Mouse (Mus musculus) forebrain, embryonic 14.5 days (tissue): ENCODE measurements at regions not wholly inside any gene's neighbourhood (a gene's known extent, or its start where the extent isn't known, plus 50 kb on each side); places are given as distances from the start of the nearest gene placed in this dataset.
A peak's percentile ranks its signal among the peaks of the same experiment; 100 is the strongest.

ENCODE experiments used
- ATAC-seq: fragments of 200-750 bp; cut with Nextera tagmentation; 2 replicates; pipeline ENCODE4 v1.8.0; 2017; ENCODE audit warnings: mild to moderate bottlenecking, moderate library complexity
- DNase-seq: peaks from one replicate; pipeline ENCODE4 v3.0.0-alpha.2; 2015; ENCODE audit warnings: low spot score
- H3K27ac ChIP-seq: fragments of 300-500 bp; sonication (generic); 2 replicates; pipeline ENCODE4 v1.5.1; 2014; ENCODE audit warnings: low read depth, mild to moderate bottlenecking, control low read depth, low read length, moderate library complexity
- H3K27me3 ChIP-seq: fragments of 300-500 bp; sonication (generic); replicated peaks from 2 replicates; pipeline ENCODE4 v1.6.1; 2014; ENCODE audit warnings: low read length, control low read depth, mixed read lengths; ENCODE audit not compliant: control insufficient read depth, insufficient read depth
- H3K36me3 ChIP-seq: fragments of 300-500 bp; sonication (generic); 2 replicates; pipeline ENCODE4 v1.6.1; 2014; ENCODE audit warnings: low read length, control low read depth; ENCODE audit not compliant: control insufficient read depth, insufficient read depth
- H3K4me1 ChIP-seq: fragments of 300-500 bp; sonication (generic); 2 replicates; pipeline ENCODE4 v1.6.1; 2014; ENCODE audit warnings: antibody characterized with exemption, low read length, control low read depth; ENCODE audit not compliant: control insufficient read depth, insufficient read depth
- H3K4me2 ChIP-seq: fragments of 300-500 bp; sonication (generic); 2 replicates; pipeline ENCODE4 v1.6.1; 2014; ENCODE audit warnings: mild to moderate bottlenecking, control low read depth, low read length
- H3K4me3 ChIP-seq: fragments of 300-500 bp; sonication (generic); 2 replicates; pipeline ENCODE4 v1.5.1; 2014; ENCODE audit warnings: low read depth, low read length, control low read depth
- H3K9ac ChIP-seq: fragments of 300-500 bp; sonication (generic); 2 replicates; pipeline ENCODE4 v1.6.1; 2014; ENCODE audit warnings: mild to moderate bottlenecking, low read length, control low read depth, moderate library complexity
- H3K9me3 ChIP-seq: fragments of 300-500 bp; sonication (generic); replicated peaks from 2 replicates; pipeline ENCODE4 v1.6.1; 2016; ENCODE audit warnings: low read length, control low read depth, mixed read lengths; ENCODE audit not compliant: control insufficient read depth
- WGBS: fragments of 180-500 bp; shearing (Covaris S2); extraction: QIAGEN DNeasy Blood & Tissue Kit; methylation state at CpG from one replicate; pipeline ENCODE4 v1.1.7; 2014; 5-methylcytosine and 5-hydroxymethylcytosine counted together

DNA sequence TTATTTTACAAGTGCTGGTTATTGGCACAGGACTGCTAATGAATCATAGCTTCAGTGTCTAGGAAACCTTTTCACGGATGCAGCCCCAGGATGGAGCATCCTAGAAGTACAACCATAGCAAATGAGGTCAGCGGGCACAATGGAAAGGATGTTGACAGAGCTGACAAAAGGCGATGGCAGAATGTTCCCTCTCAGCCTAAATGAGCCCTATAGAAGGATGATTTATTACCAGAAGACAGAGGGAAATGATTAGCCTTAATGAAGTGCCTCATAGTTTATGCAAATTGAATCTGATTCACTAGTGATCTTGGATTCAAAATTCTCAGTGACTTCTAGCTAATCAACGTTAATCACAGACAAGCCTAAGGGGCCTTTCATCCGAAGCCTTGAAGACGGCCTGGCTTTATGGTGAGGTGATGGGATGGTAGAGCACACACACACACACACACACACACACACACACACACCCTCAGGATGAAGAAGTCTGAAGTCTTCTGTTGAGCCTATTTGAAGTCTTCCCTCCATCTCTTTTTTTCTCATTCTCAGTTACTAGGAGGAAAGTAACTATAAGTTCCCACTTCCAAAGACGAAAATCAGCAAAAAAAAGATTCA lies 267.4 kb upstream of the Clec14a start:
- H3K27ac ChIP-seq: no peak overlapping the region
- peak; percentile 47 for DNase-seq
- H3K4me2 ChIP-seq: no peak overlapping the region
- WGBS: 29% methylated on average over 7 of the region's 7 CpGs
- no peaks in the 10 kb centered on the region for H3K4me1 ChIP-seq
- no peak overlapping the region for H3K4me3 ChIP-seq
- no peak overlapping the region for H3K9ac ChIP-seq
- H3K9me3 ChIP-seq: no peaks in the 10 kb centered on the region
- ATAC-seq: peak; percentile 77
- no peaks in the 10 kb centered on the region for H3K27me3 ChIP-seq
- no peaks in the 10 kb centered on the region for H3K36me3 ChIP-seq

DNA sequence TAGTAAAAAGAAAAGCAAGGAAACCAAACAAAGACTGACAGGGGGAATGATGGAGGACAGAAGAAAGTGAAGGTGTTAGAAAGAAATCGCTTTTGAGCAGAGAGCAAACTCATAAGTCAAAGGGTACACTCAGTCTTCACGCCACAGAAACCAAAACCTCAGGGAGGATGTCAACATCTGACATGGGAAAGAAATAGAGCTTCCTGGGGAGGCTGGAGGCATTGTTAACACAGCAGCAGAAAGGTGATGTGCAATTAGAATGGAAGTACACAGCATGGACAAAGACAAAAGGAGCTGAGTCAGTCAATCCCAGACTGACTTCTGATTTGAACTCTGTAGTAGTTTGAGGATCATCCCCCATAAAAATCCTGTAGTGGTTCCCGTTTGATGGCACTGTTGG lies 261.2 kb upstream of the Clec14a start:
- WGBS: 37% methylated on average over 3 of the region's 3 CpGs
- Histone ChIP-seq H3K9me3 (no peaks in the 10 kb centered on the region), H3K27ac (no peak overlapping the region), H3K9ac (no peak overlapping the region), H3K36me3 (no peaks in the 10 kb centered on the region), H3K4me3 (no peak overlapping the region), H3K27me3 (no peaks in the 10 kb centered on the region), H3K4me2 (no peak overlapping the region), H3K4me1 (no peaks in the 10 kb centered on the region)
- no peak for DNase-seq
- no peak for ATAC-seq

DNA sequence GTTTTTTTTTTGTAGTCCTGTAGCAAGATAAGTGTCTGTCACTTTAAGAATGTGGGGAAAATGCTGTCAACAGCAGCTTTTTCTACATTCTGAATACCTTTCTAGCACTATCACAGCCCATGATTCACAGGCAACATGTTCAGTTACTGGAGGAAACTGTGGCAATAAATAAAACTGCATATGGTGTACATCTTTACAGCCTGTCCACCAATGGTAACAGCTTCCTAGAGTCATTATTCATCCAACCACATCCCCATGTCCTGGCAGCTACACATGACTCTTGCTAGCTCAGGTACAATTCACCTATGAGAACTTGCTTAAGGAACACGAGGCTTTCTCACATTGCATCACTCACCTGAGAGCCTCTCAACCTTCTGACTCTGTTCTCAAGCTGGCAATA lies 247.7 kb upstream of the Clec14a start:
- no peak overlapping the region for H3K4me2 ChIP-seq
- no peaks in the 10 kb centered on the region for H3K27me3 ChIP-seq
- H3K9me3 ChIP-seq: no peaks in the 10 kb centered on the region
- H3K9ac ChIP-seq: no peak overlapping the region
- H3K27ac ChIP-seq: no peak overlapping the region
- H3K4me1 ChIP-seq: 0 out of 2 replicates have a peak, but pooled peaks cover 4% of the 10 kb centered on the region
- ATAC-seq (no peak), DNase-seq (no peak)
- no peaks in the 10 kb centered on the region for H3K36me3 ChIP-seq
- no peak overlapping the region for H3K4me3 ChIP-seq
- WGBS: 72% methylated on average over 1 of the region's 1 CpGs

DNA sequence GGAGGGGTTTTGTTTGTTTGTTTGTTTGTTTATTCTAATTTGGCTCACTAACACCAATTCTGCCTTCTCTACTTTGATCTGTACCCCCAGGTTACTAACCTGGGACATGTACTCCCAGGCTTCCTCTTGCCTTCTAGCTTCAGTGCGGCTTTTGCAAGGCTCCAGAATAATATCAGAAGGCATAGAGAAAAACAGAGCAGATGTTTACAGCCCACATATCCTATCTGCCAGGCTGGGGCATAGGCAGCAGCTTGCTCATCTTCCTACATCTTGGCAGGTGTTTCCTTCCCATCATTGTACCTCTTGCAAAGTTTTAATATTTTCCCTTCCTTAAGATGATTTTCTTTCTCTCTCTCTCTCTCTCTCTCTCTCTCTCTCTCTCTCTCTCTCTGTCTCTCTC lies 244.9 kb upstream of the Clec14a start:
- WGBS: 96% methylated on average over 1 of the region's 1 CpGs
- Histone ChIP-seq H3K36me3 (no peaks in the 10 kb centered on the region), H3K4me2 (no peak overlapping the region), H3K4me3 (no peak overlapping the region), H3K27ac (no peak overlapping the region), H3K4me1 (0 out of 2 replicates have a peak, but pooled peaks cover 4% of the 10 kb centered on the region), H3K27me3 (no peaks in the 10 kb centered on the region), H3K9ac (no peak overlapping the region), H3K9me3 (no peaks in the 10 kb centered on the region)
- DNase-seq: no peak
- ATAC-seq: no peak

DNA sequence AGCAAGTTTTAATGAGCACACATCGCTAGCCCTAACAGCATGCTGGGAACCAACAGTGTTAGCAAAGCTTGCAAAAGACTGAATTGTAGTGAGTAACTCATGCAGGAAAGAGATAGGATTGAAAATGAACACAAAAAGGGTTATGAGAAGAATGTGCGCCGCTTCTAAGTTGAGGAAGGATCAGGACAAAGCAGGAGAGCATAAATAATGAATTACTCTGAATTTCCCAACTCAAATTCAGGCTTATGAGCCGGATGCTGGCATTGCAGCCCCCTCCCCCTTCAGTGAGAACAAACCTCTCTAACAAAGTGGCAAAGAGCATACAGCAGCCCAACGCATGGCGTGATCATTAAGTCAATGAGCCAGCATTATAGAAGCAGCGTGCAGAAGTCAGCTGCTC lies 243.6 kb upstream of the Clec14a start:
- Histone ChIP-seq H3K27me3 (no peaks in the 10 kb centered on the region), H3K9ac (peak overlapping the region; percentile 22; the same call in 1 of the 2 replicates), H3K36me3 (no peaks in the 10 kb centered on the region), H3K4me3 (no peak overlapping the region), H3K4me2 (peak overlapping the region; percentile 20), H3K9me3 (no peaks in the 10 kb centered on the region), H3K4me1 (0 out of 2 replicates have a peak, but pooled peaks cover 4% of the 10 kb centered on the region), H3K27ac (peak overlapping the region; percentile 31; the same call in 1 of the 2 replicates)
- DNase-seq (peak; percentile 75), ATAC-seq (peak; percentile 90)
- 2% methylated on average over 7 of the region's 7 CpGs for WGBS

DNA sequence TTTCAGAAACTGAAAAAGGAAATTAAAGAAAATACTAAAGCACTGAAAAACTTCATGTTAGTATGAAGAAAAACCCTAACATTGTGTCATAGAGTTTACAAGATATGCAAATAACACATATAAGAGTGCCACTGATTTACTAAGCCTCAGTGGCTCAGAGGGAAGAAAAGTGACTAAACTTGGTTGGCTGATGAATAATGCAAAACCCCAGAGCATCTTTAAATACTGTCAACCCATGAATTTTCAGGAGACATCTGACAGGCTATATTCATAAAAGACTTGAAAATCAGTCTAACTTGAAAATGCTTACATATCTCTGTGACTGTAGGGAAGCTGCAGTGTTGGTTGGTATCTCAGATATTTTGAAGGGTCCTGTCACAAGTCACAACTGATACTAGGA lies 235.2 kb upstream of the Clec14a start:
- H3K4me1 ChIP-seq: no peaks in the 10 kb centered on the region
- H3K27ac ChIP-seq: no peak overlapping the region
- no peak overlapping the region for H3K9ac ChIP-seq
- DNase-seq (no peak), ATAC-seq (no peak)
- no peaks in the 10 kb centered on the region for H3K27me3 ChIP-seq
- no peaks in the 10 kb centered on the region for H3K36me3 ChIP-seq
- no peak overlapping the region for H3K4me2 ChIP-seq
- H3K4me3 ChIP-seq: no peak overlapping the region
- no peaks in the 10 kb centered on the region for H3K9me3 ChIP-seq

DNA sequence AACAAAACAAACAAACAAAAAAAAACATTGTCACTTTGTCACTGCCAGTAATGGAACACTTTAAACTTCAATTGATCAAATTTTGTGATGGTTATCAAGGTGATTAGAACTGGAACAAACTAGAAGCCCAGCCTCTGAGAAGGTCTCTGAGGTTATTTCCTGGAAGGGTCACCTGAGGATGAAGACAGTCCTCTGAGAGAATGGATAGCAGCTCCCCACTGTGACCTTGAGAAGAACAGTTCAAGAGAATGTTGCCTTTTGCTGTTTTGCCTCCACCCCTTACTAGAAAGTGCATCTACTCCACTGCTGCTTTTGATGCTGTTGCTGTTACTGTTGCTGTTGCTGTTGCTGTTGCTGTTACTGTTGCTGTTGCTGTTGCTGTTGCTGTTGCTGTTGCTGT lies 205.1 kb upstream of the Clec14a start:
- no peak for ATAC-seq
- Histone ChIP-seq H3K4me2 (no peak overlapping the region), H3K9ac (no peak overlapping the region), H3K4me1 (no peaks in the 10 kb centered on the region), H3K4me3 (no peak overlapping the region), H3K9me3 (no peaks in the 10 kb centered on the region), H3K27me3 (no peaks in the 10 kb centered on the region), H3K36me3 (no peaks in the 10 kb centered on the region), H3K27ac (no peak overlapping the region)
- DNase-seq: no peak

DNA sequence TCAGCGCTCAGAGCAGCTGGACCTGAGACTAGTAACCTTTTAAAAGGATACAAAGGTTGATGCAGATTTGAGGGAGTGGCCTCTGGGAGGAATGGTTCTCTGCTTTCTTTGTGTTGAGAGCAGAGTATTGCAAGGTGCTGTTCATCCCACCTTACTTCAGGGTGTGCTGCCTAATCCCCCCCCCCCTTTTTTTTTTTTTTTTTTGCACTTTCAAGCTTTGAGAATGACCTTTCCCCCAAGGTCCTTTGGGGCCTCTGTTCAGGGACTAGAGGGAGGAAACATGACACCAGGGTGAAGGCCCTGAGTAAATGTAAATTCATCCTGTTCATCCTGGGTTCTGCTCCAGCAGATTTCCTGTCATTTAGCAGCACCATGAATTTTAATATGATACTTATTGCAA lies 204.4 kb upstream of the Clec14a start:
- Histone ChIP-seq H3K9ac (no peak overlapping the region), H3K36me3 (no peaks in the 10 kb centered on the region), H3K4me2 (no peak overlapping the region), H3K4me3 (no peak overlapping the region), H3K27ac (no peak overlapping the region), H3K27me3 (no peaks in the 10 kb centered on the region), H3K4me1 (no peaks in the 10 kb centered on the region), H3K9me3 (no peaks in the 10 kb centered on the region)
- 67% methylated on average over 1 of the region's 1 CpGs for WGBS
- DNase-seq (no peak), ATAC-seq (no peak)

DNA sequence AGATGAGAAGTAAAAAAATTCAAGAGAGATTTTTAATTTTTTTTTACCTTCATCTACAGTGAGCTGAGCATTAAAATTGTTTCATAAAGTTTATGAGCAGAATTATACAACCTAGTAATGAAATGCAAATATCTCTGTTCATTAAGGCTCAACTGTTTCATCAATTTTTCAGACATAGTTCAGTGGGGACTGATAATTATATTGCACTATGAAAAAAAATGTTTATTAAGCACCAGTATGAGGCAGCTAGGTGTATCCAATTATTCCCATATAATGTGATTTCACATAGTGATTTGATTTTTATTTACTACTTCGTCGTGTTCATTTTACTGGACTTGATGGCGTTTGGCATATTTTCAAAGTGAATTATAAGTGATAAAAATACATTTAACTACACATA lies 191.4 kb upstream of the Clec14a start:
- no peak overlapping the region for H3K9ac ChIP-seq
- 92% methylated on average over 3 of the region's 3 CpGs for WGBS
- DNase-seq (no peak), ATAC-seq (no peak)
- H3K36me3 ChIP-seq: no peaks in the 10 kb centered on the region
- no peaks in the 10 kb centered on the region for H3K27me3 ChIP-seq
- H3K4me2 ChIP-seq: no peak overlapping the region
- no peak overlapping the region for H3K4me3 ChIP-seq
- H3K27ac ChIP-seq: no peak overlapping the region
- H3K4me1 ChIP-seq: no peaks in the 10 kb centered on the region
- no peaks in the 10 kb centered on the region for H3K9me3 ChIP-seq
